Mouse (Mus musculus): ENCODE measurements around the gene Klhl13.

Gene Klhl13

DNA sequence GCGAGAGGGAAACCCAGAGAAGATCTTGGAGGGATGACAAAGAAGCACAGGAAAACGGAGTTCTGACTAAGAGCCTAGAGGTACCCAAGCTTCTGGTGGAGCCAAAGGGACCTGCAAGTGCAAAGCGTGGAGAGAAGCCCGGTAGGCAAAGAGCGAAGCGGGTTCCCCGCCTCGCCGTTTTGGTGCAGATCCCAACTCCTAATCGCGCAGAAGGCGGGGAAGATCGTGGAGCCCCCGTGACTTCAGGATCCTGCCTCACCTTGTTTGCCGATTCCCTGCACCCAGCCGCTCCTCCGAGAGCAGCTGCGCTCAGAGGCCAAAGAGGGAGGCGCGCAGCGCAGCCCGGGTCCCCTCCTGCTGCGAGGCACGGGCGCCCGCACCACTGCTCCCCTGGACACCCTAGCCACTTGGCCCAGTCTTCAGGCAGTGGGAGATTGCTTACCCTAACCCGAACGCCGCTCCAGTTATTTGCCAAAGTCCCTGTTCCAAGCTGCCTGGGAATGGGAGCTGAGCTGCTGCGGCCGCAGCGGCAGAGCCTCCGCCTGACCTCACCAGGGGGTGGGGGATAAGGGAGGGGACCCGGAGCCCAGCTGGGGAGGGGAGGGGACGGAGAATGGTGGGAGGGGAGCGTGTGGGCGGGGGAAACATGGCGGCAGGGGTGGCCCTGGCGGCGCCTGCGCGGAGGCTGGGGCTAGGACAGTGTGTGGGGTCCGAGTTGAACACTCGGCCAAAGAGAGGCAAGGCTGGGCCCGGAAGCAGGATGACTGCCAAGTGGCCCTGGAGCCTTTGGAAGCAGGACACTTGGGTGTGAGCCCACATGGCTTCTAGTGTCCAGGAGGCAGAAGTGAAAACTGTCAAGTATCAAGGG lies at the start of gene Klhl13:
Gene Klhl13, minus strand, starts transcription at position 569 of the 868 bp plus-strand sequence.
- DNase-seq (ENCODE audit: low spot score in 2 of 2), result peak in 1 of 2 experiments; percentile 8

DNA sequence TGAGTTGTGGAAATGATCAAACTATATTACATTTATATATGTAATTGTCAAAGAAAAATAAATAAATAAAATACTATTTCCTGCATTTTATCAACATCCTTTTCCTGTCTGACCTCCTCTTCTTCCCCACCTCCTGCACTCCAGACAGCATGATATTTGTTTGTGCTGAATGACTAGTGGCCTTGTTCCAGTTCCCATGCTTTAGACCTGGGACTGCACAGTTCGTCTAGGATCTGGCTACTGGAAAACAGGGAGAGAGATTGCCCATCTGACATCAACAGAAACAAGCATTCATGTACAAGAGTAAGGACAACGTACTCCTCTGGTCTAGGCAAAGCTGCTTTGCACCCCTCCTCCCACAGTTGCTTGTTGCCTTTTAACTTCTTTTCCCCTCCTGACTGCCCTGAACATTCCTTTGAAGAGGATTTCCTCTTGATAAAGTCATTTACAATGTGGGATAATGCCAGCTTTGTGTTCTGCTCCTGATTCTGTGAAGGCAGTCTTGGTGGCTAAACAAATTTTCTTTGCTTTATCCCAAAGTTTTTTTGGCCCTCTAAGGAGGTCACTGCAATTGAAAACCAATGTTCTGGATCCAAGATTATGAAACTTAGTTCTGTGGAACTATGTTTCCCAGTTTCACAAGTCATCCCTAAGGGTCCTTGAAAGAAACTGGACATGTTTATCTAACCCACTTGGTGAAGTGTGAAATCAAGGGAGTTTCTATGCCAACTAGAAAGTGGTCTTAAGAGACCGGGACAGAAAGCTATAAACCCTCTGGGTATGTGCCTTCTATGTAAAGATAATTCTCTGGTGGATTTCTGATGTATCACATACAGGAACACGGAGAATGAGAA lies 44.6 kb upstream of the Klhl13 start:
- no peak for DNase-seq (ENCODE audit: low spot score in 2 of 2)

DNA sequence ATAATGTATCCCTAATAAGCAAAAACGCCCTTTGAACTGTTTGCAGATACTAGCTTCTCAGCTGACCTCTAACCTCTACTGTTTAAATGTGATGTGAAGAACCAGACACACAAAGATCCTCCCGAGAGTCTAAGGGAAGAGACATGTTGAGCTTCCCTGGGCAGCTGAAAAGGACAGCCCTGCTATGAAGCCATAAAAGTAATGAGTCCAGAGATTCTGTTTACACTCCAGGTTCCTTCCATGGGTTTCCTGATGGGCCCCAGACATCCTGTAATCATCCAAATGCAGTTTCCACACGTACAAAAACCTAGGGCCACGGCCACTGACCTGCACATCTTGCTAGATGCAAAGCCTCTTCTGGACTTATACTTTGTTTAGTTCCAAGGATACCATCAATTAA lies 23.8 kb upstream of the Klhl13 start:
- DNase-seq (ENCODE audit: low spot score in 2 of 2), result no peak

DNA sequence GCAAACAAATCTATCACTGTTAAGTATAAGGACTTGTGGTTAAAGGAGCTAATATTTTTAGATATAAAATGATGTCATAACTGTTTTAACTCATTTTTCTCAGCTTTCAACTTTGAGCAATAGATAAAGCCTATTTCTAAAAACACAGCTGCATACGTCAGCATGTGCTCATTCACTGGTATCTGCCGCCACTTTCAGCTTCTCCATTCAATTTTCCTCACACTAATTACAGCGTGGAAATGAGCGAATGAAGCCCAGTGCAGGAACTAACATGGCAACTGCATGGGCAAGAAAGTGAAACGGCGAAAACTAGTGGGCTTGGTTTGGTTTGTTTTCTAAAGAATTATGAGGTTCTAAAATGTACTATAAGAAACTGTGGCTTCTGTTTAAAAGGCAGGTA lies 1.4 kb downstream of the Klhl13 start:
- no peak for DNase-seq (ENCODE audit: low spot score in 2 of 2)

DNA sequence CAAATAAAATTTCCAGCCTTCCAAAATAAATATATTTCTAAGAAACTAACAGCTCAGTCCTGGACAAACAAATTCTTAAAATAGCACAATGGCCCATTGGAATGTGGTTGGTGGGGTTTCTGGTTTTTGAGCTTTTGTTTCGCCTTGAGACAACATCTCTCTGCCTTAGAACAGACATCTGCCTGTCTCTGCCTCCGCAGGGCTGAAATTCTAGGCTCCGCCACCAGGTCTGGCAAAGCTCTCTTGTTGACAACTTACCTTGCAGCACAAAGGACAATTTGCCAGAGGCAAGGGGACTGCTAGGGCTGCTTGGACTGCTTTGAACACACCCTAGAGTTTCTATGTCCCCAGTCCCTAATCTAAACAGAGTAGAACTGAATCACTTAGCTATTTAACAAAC lies 4.4 kb downstream of the Klhl13 start:
- DNase-seq (ENCODE audit: low spot score in 2 of 2), result no peak

DNA sequence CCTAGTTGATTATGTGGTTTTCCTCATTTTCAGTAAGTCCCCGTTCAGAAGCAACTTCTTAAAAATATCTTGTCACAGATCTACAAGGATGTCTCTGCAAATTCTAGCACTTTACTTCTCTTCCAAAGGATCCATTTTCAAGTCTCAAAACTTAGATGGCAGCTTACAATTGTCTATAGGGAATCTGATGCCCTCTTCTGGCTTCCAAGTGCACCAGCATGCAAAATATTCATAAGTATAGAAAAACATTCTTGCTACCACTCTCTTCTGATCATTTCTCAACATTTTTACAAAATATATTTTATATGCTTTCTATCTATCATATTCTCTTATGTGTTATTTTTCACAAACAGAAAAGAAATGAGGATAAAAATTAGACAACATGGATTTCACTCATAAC lies 14.8 kb downstream of the Klhl13 start:
- no peak for DNase-seq (ENCODE audit: low spot score in 2 of 2)

DNA sequence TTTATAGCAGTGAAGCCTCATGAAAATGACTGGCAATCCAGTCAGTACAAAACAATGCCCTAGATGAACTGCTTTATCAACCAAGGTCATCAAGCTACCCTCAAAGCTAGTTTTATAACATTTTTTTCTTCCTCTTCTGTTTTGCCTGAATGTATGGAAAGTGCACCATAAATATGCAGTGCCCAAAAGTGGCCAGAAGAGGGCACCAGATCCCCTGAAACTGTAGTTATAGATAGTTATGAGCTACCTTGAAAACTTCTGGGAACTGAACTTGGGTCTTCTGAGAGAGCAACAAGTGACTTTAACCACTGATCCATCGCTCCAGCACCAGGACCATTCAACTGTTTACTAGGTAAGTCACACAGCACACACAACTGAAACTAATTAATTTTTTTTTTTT lies 36.8 kb downstream of the Klhl13 start:
- DNase-seq (ENCODE audit: low spot score in 2 of 2), result no peak

DNA sequence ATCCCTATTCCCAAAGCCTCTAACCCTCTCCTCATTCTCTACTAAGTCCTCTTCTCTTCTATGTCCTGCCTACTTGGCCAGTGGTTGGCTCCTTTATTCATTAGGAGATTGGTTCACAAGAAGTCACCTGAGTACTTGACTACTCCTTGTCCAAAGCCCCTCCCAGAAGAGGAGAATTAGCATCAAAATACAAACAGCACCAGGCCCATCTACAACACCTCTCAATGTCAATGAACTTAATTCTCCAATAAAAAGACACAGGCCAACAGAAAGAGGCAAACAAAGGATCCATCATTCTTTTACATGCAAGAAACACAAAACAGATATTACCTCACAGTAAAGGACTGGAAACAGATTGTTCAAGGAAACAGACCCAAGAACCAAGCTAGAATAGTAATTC lies 46.0 kb downstream of the Klhl13 start:
- no peak for DNase-seq (ENCODE audit: low spot score in 2 of 2)

DNA sequence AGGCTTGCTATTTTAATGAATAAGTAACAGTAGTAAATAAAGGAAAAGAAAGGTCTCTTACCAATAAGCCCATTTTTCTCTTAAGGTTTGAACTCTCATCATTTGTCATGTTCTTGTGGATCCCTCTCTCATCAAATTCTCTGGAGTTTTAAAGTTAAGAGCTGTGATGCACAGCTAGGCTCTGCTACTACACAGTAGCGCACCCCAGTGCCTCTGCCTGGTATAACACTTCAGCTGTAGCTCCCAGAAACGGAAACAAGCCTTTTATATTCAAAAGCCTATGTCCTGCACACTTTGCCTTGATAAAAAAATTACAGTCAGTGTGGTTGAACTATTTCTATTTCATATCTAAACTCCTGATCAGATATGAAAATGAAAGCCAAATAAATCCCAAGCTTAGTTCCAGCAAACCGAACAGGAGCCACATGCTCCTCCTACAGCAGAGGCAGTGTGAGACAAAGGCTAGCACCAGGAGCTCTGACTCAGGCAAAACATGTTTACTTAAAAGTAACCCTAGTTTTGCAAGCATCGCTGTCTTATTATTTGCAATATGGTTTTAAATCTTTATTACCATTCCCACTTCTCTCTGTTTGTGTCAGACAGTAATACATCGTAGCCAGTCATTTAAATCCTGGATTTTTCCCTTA lies 68.8 kb downstream of the Klhl13 start:
- DNase-seq (ENCODE audit: low spot score in 2 of 2), result peak in 1 of 2 experiments; percentile 10

DNA sequence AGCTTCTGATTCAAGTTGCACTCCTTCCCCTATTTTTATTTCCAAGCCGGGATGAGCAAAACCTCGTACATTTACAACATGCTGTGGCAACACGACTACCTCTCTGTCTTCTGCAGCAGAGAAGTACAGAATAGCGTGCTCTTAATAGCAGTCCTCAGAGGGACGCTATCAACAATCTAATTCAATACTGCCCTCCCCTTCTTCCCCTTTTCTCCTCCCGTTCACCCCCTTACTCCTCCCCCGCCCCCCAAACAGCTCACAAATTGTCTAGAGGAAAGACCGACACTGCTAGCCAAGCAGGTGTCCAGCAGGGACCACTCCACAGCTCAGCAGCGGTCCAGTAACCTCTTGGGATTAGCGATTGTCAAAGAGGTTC lies 79.5 kb downstream of the Klhl13 start:
- DNase-seq (ENCODE audit: low spot score in 2 of 2), result no peak

DNA sequence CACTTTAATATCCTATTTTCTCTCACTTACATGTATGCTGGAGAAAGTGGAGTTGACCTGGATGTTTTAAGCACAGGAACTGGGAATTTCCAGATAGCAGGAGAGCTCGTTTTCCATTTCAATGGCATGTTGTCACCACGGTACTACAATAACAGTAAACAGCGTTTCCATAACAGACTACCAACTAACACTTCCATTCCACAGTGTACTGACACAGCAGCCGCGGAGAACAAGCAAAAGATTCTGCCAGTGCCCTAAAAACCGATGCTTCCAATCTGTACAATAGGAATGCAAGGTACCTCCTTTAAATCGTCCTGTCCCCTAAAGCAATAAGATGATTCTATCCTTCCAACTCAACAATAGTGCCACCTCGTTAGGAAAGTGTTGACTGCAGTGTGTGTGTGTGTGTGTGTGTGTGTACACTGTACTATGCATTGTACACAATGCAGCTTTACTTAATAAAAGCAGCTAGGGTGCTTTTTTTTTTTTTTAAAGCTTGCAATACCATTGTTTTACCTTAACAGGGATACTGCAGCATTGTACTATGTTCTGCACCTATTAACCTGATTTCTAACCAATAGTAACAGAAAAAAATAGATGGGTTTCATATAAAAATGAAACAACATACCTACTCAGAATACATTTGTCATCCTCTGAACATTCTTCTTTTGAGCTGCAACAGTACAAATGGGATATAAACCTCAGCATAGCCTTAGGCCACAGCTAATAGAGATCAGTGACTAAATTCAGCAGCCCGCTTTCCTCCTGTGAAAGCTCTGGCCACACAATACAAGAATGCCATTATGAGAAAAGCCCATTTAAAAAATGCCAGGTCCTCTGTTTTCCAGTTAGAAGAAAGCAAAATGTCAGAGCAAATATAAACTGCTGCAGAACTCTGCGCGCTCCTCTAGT lies 80.1 kb downstream of the Klhl13 start:
- no peak for DNase-seq (ENCODE audit: low spot score in 2 of 2)

DNA sequence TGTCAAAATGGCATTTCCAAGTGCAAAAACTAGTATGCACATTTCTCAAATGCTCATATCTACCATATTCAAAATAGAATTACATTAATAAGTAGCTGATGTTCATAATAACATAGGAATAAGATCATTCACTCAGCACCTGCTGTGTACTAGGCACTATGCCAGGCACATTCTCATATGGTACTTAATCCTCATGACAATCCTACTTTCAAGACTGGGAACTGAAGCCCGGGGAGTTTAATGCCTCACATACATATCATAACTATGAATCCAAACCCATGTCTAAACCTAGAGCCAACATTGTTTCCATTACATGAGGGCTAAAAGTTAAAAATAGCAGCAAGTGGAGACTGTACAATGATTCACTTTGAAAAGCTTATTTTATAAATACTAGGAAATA lies 97.3 kb downstream of the Klhl13 start:
- no peak for DNase-seq (ENCODE audit: low spot score in 2 of 2)

DNA sequence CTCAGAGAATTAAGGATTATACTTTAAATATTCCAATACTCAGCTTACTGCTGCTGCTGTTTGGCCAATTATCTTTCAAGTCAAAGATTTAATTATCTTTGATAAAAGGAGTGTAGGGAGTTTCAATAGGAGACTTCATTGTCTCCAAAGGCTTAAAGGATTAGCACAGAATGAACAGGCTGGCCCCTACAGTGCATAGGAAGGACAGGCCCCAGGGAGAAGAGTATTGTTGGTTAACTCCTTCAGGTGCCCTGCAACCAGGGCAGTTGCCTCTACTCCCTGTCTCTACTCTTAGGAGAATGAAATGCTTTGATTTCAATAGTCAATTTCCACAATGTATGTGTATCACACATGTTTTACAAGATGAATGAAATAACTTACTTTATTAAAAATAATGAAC lies 116.1 kb downstream of the Klhl13 start:
- no peak for DNase-seq (ENCODE audit: low spot score in 2 of 2)

Measured in spleen, postnatal 10 days (tissue).